ENCODE assay signal across 9 mouse cellular contexts in the genomic region with DNA sequence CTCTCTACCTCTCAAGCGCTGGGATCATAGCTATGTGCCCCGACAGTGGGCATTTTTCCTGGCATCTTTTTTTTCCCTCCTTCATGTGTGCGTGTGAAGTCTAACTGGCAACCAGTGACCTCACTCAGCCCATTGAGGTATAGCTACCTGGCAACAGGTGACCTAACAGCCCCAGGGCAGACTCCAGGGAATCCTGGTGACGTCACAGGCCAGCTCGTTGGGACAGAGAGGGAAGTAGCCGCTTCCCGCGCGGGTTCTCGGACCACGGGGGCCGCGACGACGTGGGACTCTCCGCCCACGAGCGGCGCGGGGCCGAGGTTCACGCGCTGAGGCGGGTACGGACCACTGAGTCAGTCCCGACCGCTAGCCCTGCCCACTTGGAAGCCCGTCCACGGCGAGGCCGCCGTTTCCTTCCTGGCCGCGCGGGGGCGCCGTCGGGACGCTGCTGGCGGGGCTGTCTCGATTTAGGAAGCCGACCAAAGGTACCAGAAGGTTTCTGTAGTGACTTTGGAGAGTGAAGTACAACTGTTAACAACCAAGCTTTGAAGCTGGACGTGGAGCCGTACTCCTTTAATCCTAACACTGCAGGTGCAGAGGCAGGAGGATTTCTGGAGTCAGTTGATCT. TPM values are rescaled to one million over a fixed set of nuclear protein-coding genes. Genes with fewer than 3 reads are reported as not detected.
DNase-seq lines count a peak whose midpoint lies in the region; ATAC-seq and TF ChIP-seq lines count a peak whose summit lies in the region.
"Had no signal": no experiment of that assay in that cellular context is flagged by ENCODE, and none has a peak within 500 bp of the region (broad histone marks: within the 10 kb centered on the region; RNA-seq: fewer than 3 reads in every experiment).

A gene (plus strand): TSS at position 378 of the 625 bp plus-strand sequence.

- H3K4me2 ChIP-seq in forebrain, embryonic 15.5 days (replicated peaks) = peak within 1 kb of the TSS; percentile 57
- H3K4me2 ChIP-seq in lung, embryonic 15.5 days = peak within 1 kb of the TSS; percentile 74

- no peak for TF ChIP-seq POLR2A in olfactory bulb, adult 2 months (IDR thresholded peaks at IDR 0.05; ENCODE audit: insufficient read depth, low read depth, low read length)

- peaks cover 4% of the 10 kb centered on the region for H3K4me1 ChIP-seq in forebrain, embryonic 15.5 days
- H3K4me1 ChIP-seq in lung, embryonic 15.5 days = 0 out of 2 replicates have a peak, but pooled peaks cover 3% of the 10 kb centered on the region
- H3K4me1 ChIP-seq in olfactory bulb, adult 2 months (ENCODE audit: control insufficient read depth, insufficient read depth, low read length) = peaks cover 4% of the 10 kb centered on the region

- peaks cover 10% of the 10 kb centered on the region for H3K27me3 ChIP-seq in forebrain, embryonic 15.5 days
- H3K27me3 ChIP-seq in lung, embryonic 15.5 days = peaks cover 3% of the 10 kb centered on the region; the same call in 1 of the 2 replicates

- peak within 1 kb of the TSS; percentile 33 for H3K4me3 ChIP-seq in forebrain, embryonic 15.5 days
- H3K4me3 ChIP-seq in lung, embryonic 15.5 days = peak within 1 kb of the TSS; percentile 41
- peak within 1 kb of the TSS; percentile 42 for H3K4me3 ChIP-seq in olfactory bulb, adult 2 months (ENCODE audit: insufficient read depth, low read depth, low read length)

- 6% methylated on average over 44 of the region's 44 CpGs for WGBS in forebrain, embryonic 15.5 days
- 6% methylated on average over 41 of the region's 44 CpGs for WGBS in lung, embryonic 15.5 days
- WGBS in olfactory bulb, adult 2 months = 10% methylated on average over 44 of the region's 44 CpGs

- no peak within 1 kb of the TSS for H3K27ac ChIP-seq in forebrain, embryonic 15.5 days (replicated peaks)
- H3K27ac ChIP-seq in lung, embryonic 15.5 days = no peak within 1 kb of the TSS
- H3K27ac ChIP-seq in olfactory bulb, adult 2 months (ENCODE audit: insufficient read depth, low read depth, low read length) = no peak within 1 kb of the TSS
- H3K27ac ChIP-seq: macrophage had no signal

- H3K9ac ChIP-seq in forebrain, embryonic 15.5 days (replicated peaks) = no peak within 1 kb of the TSS
- peak within 1 kb of the TSS; percentile 41; the same call in 1 of the 2 replicates for H3K9ac ChIP-seq in lung, embryonic 15.5 days

- peak; percentile 62 for DNase-seq in ES-CJ7 (ENCODE audit: low read depth, low spot score)
- DNase-seq in c-Kit-positive CD71-positive TER-119-positive erythroid progenitor cells, embryonic 14.5 days (ENCODE audit: low spot score) = peak; percentile 57
- DNase-seq in heart, postnatal 25 days (ENCODE audit: low spot score) = peak; percentile 35
- DNase-seq in layer of hippocampus, adult 11-12 months (ENCODE audit: low spot score) = peak; percentile 80
- peak; percentile 60 for DNase-seq in thymus, postnatal 0 days (ENCODE audit: low spot score)

- no peaks in the 10 kb centered on the region for H3K36me3 ChIP-seq in forebrain, embryonic 15.5 days
- H3K36me3 ChIP-seq in lung, embryonic 15.5 days = no peaks in the 10 kb centered on the region

- ATAC-seq in forebrain, embryonic 15.5 days (replicated peaks) = no peak
- ATAC-seq in lung, embryonic 15.5 days (ENCODE audit: borderline replicate concordance, extremely low read depth, low FRiP score, low TSS enrichment) = no peak

- H3K9me3 ChIP-seq in forebrain, embryonic 15.5 days = no peaks in the 10 kb centered on the region
- no peaks in the 10 kb centered on the region for H3K9me3 ChIP-seq in lung, embryonic 15.5 days

- TF ChIP-seq CTCF in olfactory bulb, adult 2 months (IDR thresholded peaks at IDR 0.05; ENCODE audit: insufficient read depth, low read depth, low read length) = peak; percentile 78

- intact Hi-C loops in heart, postnatal 25 days (cut with DNase I) = no loop called here

RNA-seq across cellular contexts. Expression of the gene that starts here (rescaled TPM):
- not detected in 2 replicates for polyA plus RNA-seq in forebrain, embryonic 15.5 days (2015; fragmentation: Nextera tagmentation; extraction: Ambion mirVana)
- total RNA-seq in heart, postnatal 25 days (2021) = not detected
- 0.09 TPM in 1 of 2 replicates, not detected in the other for polyA plus RNA-seq in lung, embryonic 15.5 days (2015; fragmentation: Nextera tagmentation; extraction: Ambion mirVana)
- polyA plus RNA-seq in olfactory bulb, adult 2 months (2012; ENCODE audit: insufficient read depth, insufficient read length, low replicate concordance, missing spikeins) = not detected in 2 replicates
- polyA plus RNA-seq in thymus, postnatal 0 days (2015; fragmentation: Nextera tagmentation; extraction: Ambion mirVana) = 0.08 TPM in 1 of 2 replicates, not detected in the other
- polyA plus RNA-seq: macrophage had no signal

Comparison
In these comparisons a context has a peak if more than half of its experiments do, and no peak if none do; other contexts are left out.
1. Peak in DNase-seq in heart, postnatal 25 days; RNA of the gene not detected or under 1 TPM.
2. Peak in DNase-seq in thymus, postnatal 0 days; RNA of the gene not detected or under 1 TPM.